Mouse (Mus musculus) testis, postnatal 10 days (tissue): ENCODE results near the gene Nhs.

Experiments
- DNase-seq: peaks from one replicate; pipeline ENCODE4 v3.0.0; 2021; ENCODE audit warnings: low spot score

The Nhs gene

GRCm38 (mm10) chrX:162020039-162020566, 139.4 kb downstream of the Nhs start:
- no peak for DNase-seq

- DNase-seq = no peak
Observed at GRCm38 (mm10) chrX:162017471-162017870, 142.1 kb downstream of the Nhs start.

GRCm38 (mm10) chrX:162012570-162012969, 147.0 kb downstream of the Nhs start:
- no peak for DNase-seq

GRCm38 (mm10) chrX:162009876-162010275, 149.7 kb downstream of the Nhs start:
- DNase-seq = no peak

- no peak for DNase-seq
Observed at GRCm38 (mm10) chrX:162003818-162004217, 155.7 kb downstream of the Nhs start.

- DNase-seq = no peak
Observed at GRCm38 (mm10) chrX:161998876-161999275, 160.7 kb downstream of the Nhs start.

- no peak for DNase-seq
Observed at GRCm38 (mm10) chrX:161997170-161997795, 162.2 kb downstream of the Nhs start.

- DNase-seq = peak; percentile 36
Observed at GRCm38 (mm10) chrX:161990171-161990570, 169.4 kb downstream of the Nhs start.

GRCm38 (mm10) chrX:161984961-161985360, 174.6 kb downstream of the Nhs start:
- DNase-seq = no peak

GRCm38 (mm10) chrX:161981399-161981798, 178.1 kb downstream of the Nhs start:
- no peak for DNase-seq

GRCm38 (mm10) chrX:161979946-161980345, 179.6 kb downstream of the Nhs start:
- no peak for DNase-seq

GRCm38 (mm10) chrX:161977236-161977841, 182.2 kb downstream of the Nhs start:
- DNase-seq = no peak

GRCm38 (mm10) chrX:161976376-161976775, 183.2 kb downstream of the Nhs start:
- DNase-seq = no peak

- DNase-seq = no peak
Observed at GRCm38 (mm10) chrX:161973572-161973971, 186.0 kb downstream of the Nhs start.

- no peak for DNase-seq
Observed at GRCm38 (mm10) chrX:161972723-161973122, 186.8 kb downstream of the Nhs start.

GRCm38 (mm10) chrX:161971961-161972502, 187.5 kb downstream of the Nhs start:
- no peak for DNase-seq

GRCm38 (mm10) chrX:161971131-161971530, 188.4 kb downstream of the Nhs start:
- DNase-seq = no peak

GRCm38 (mm10) chrX:161967692-161968091, 191.8 kb downstream of the Nhs start:
- no peak for DNase-seq

- DNase-seq = no peak
Observed at GRCm38 (mm10) chrX:161963372-161963771, 196.2 kb downstream of the Nhs start.

- DNase-seq = no peak
Observed at GRCm38 (mm10) chrX:161962855-161963254, 196.7 kb downstream of the Nhs start.

- DNase-seq = peak; percentile 41
Observed at GRCm38 (mm10) chrX:161961756-161962155, 197.8 kb downstream of the Nhs start.

GRCm38 (mm10) chrX:161961176-161961575, 198.4 kb downstream of the Nhs start:
- peak; percentile 42 for DNase-seq

GRCm38 (mm10) chrX:161952356-161952755, 207.2 kb downstream of the Nhs start:
- DNase-seq = no peak
